Mouse (Mus musculus) embryo, embryonic 9.5 days (tissue): Measurements from ENCODE around the gene Faf1.
A peak's percentile ranks its signal among the peaks of the same experiment; 100 is the strongest.

Experiments
- DNase-seq: peaks from one replicate; pipeline ENCODE4 v3.0.0-alpha.2; 2017; ENCODE audit errors: extremely low spot score

The Faf1 gene

DNA sequence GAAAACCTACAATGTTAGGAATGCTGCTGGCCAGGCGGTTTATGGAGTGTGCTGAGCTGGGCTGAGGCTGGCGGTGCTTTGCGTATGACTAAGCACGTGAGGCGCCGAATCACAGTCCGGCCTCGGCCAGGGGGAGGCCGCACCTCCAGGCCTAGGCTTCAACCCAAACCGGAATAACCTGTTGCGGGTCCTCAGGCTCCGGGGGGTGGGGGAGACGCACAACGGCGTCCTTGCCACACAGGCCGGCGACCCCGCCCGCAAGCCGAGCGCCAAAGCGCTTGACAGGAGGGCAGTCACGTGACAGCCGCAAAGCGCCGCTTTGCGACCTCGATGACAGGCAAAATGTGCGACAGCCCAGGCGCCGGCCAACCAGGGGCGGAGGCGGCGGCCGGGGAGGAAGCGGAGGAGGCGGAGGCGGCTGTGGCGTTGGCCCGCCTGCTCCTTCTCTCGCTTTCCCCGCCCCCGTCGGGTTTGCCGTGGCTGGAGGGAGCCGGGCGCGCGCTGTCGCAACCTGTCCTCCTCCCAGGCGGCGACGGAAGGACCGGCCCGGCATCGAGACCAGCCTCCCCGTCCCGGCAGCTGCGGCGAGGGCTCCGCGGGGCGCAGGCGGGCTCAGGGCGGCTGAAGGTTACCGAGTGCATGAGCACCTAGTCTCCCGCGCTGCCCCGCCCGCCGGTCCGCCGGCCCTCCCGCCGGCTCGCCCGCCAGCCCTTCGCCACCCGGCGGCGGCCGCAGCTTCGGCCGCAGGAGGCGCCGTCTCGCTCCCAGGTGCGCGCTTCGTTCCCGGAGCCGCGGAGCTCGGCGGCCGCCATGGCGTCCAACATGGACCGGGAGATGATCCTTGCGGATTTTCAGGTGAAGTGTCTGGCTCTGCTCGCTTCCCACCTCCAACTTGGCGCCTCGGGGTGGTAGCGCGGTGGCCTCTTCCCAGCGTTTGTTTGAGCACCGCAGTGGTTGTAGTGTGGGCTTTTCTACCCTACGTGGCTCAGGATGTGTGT, at the start of gene Faf1:
TSS of gene Faf1 (plus strand) at position 371 of the 998 bp plus-strand sequence.
- DNase-seq, result peak; percentile 96

DNA sequence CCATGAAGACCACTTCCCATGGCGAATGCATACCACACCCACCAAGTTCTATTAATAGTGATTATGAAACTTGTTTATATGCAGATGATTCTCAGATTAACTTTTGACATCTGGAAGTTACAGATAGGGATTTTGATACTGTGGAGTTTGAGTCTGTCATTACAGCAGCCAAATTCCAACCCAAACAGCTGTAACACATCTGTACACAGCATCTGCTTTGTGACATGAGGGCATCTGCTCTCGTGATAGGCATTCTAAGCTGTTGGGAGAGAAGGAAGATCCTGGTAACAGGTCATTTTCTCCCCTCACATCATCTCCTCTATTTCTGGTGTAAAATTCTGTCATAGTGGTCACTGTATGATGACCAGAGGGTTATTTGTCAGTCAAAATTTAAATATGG, 46.2 kb upstream of the Faf1 start:
- no peak for DNase-seq

DNA sequence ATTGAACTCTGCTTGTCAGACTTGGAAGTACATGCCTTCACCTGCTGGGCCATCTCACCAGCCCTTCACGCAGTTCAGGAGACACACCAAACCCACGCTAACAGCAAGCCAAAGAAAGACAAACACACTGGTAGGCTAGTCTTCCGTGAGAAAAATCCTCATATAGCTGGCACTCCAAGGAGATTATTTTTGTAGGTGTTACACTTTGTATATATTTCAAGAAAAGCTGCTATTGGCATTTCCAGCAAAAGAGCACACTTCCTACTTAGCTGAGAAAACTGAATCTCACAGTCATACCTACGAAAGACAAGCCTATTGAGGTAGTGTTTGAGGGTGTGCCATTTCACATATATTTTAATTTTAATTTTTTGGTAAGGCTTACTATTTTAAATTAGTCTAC, 45.4 kb upstream of the Faf1 start:
- no peak for DNase-seq

DNA sequence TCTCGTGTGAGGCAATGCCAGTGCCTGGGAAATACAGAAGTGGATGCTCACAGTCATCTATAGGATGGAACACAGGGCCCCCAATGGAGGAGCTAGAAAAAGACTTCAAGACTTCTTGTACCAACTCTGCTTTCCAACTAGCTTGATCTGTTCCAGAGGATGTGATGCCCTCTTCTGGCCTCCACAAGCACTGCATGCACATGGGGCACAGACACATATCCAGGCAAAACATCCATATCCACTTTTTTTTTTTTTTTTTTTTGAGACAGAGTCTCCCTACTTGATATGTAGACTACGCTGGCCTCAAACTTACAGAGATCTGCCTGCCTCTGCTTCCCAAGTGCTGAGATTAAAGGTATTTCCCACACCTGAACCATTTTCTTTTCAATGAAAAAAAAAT, 41.4 kb upstream of the Faf1 start:
- DNase-seq, result no peak

DNA sequence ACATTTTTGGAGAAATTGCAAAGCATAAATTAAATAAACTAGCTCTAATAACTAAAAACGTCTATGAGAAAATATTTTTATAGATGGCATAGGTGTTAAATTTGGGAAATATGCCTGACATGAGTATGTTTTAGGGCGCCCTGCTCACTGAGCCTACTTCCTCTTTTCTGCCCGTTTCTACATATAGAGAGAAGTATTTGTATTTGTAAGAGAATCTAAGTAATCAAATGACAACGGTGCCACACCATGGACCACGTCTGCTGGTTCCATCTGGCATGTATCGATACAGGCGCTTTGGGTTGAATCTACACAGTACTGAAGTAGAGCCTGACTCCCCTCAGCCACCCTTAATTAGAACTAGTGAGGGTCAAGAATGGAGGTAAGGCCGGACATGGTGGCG, 37.0 kb upstream of the Faf1 start:
- DNase-seq, result no peak

DNA sequence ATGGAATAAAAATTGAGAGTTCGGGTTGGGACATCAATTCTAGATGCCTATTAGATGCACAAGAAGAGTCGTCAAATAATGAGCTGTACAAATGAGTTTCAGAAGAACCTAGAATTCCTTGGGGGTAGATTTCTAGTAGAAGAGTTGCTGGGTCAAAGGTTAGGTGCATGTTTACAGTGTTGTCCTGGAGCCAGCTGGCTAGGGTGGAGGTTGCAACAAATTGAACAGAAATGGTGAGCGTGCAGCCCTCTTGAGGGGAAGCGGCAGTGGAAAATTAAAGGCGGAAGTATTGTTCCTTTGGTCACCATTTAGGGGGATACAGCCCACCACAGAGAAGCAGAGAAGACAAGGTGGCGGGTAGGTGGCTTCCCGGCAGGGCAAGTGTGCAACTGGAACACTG, 36.2 kb upstream of the Faf1 start:
- no peak for DNase-seq

DNA sequence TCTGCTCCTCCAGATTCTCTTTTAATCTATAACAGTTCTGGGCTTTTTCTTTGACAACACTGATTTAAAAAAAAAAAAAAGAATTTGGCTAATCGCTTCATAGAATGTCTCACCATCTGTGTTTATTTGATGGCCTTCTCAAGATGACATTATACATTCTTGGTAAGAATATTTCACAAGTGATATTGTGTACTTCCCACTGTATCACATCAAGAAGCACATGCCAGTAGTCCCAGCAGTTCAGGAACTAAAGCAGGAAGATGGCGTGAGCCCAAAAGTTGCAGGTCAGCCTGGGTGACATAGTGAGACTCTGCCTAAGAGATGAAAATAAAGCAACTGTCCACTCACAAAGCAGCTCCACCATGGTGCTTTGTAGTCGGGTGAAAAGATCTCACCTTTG, 34.9 kb upstream of the Faf1 start:
- no peak for DNase-seq

DNA sequence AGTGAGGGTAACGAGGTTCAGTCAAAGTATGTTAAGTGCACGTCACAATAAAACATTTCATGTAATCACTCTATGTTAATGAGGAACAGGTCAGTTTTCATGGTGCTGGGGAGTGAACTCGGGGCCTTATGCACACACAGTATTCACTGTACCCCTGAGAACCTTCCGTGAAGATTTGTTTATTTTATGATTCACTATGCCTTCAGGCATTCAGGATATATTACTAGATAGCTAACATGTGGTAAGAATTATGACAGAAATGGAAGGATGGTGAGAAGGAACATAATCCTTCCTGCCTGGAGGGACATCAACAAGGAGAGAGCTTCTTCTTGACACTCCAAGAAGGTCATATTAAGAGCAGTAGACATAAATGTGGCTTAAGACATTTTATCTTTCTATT, 29.1 kb upstream of the Faf1 start:
- no peak for DNase-seq

DNA sequence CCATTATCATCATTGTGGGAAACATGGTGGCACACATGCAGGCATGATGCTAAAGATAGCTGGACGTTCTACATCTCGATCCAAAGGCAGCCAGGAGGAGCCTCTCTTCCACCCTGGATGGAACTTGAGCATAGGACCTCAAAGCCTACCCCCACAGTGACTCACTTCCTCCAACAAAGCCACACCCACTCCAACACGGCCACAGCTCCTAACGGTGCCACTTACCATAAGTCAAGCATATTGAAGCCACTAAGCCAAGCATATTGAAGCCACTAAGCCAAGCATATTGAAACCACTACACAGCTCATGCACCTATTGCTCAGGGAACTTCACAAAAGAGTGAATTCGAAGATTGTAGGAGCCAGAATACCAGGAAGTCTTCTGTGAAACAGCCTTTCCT, 27.1 kb upstream of the Faf1 start:
- no peak for DNase-seq

DNA sequence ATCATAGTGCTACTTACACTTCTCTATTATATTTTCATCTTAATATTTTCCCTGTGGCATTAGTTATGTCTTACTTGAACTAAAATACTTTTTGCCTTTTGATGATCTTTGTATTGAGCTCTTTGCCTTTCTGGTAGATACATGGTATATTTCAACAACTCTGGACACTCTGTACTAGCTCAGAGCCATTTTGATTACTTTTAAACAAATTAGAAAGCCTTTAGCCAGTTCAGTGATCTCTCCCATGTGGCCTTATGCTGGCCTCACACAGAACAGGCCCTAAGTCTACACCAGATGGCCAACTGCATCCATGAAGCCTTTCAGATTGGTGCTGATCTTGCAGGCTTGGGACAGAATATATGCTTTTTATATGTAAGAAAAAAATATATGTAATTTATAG, 23.1 kb upstream of the Faf1 start:
- no peak for DNase-seq

DNA sequence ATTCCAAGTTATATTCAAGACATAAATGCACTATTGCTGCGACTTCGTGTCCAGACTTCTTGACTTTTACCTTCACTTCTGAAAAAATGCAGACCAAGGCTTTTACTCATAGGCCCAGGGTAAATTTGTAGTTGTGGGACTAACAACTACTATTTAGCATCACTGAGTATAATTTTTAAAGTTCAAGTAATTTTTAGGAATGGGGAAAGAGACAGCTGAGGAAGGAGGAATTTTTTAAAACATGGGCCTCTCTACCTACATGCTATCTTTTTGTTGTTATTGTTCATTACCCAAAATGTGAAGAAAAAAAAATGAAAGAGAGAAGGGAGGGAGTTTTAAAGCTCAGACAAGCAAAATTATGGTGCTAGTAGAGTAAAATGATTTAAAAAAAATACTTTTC, 21.7 kb upstream of the Faf1 start:
- DNase-seq, result no peak

DNA sequence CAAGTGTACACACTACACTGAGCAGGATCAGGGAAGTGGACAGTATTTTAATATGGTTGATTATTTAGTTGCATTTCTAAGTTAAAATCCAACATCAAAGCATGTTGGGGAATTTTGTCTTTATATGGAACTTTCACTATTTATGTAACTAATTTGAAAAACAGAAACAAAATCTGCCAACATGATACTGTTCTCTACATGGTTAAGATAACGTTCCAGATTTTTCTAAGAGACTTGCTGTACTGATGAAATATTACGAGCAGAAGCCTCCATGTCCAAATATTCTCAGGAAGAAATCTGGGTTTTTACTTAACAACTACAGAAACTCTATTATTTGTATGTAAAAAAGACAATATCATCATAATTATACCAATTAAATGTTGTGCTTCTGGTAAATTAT, 20.6 kb upstream of the Faf1 start:
- no peak for DNase-seq

DNA sequence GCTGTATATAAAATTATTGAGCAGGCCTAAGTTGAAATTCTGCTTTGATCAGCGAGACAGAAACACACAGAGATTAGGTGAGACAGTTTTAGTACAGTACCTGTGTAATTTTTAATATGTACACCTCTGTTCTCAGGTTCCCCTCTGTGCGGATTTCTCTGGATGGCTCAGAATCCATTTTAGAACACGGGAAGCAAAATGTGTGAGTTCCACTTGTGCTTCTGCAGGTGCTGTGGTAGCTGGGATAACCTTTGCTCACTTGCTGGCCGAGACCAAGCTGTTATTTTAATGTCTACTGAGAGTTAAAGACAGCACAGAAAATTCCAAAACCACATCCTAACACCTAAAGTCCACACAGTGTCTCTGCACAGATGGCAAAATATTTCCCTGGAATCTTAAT, 20.1 kb upstream of the Faf1 start:
- no peak for DNase-seq

DNA sequence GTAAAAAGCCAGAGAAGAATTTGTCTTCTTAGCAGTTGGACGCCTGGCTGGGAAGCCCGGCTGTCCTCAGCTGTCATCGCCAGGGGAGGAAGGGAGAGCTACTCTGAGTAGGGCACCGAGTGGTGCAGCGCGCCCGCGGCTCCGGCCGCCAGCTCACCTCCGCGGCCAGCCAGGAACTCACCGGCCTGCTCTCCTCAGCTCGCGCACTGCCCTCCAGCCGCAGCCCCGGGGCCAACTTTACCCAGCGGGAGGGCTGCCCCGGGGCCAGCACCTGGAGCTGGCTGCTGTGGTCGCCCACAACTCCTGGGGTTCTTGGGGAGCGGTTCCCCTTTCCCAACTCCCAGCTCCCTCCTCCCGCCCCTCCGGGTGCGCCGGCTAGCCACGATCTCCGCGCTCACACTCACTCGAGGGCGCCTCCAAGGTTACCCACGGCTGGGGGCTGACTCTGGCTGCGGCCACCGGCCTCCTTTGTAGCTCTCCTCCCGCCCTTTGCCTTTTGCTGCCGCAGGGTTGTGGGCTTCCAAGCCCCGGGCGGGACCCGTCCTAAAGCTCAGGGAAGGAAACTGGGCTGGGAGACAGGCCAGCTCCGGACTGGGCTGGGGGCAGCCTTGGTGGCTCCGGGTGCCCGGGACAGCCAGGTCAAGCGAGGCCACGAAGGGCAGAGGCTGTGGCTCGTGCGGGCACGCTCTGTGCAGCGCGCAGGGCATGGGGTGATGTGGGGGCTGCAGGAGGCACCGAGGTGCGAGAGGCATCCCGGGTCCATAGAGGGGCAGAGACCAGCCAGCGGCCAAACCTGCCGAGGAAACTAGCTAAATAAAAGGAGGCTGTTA, 19.2 kb upstream of the Faf1 start:
- DNase-seq, result peak; percentile 73

DNA sequence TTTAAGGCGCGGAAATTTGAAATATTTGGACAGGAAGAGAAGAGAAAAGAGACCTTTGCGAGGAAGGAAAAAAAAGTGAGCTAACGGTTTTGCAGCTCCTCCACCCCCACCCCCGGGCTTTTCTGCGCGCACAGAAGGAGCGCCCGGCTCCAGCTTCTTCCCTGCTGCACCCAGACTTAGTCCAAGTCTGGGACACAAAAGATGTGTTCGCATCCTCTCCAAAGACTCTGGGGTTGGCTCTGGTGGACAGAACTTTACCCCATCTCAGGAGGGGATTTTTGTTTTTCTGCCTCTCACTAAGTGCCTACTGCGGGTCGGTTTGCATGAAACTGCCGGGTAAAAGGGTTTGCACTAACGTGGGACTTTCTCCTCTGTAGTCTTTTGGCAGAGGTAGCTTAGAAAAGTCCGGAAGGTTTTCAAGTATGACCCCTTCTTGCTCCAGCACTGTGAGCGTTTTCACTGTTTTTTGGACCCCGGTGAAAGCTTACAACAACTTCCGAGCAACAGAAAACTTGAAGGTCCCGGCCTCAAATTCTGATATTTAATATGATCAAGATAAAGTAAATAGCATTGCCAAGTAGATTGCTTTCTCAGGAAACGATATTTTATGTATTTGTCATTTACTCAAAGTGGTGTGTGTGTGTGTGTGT, 18.4 kb upstream of the Faf1 start:
- DNase-seq, result peak; percentile 46

DNA sequence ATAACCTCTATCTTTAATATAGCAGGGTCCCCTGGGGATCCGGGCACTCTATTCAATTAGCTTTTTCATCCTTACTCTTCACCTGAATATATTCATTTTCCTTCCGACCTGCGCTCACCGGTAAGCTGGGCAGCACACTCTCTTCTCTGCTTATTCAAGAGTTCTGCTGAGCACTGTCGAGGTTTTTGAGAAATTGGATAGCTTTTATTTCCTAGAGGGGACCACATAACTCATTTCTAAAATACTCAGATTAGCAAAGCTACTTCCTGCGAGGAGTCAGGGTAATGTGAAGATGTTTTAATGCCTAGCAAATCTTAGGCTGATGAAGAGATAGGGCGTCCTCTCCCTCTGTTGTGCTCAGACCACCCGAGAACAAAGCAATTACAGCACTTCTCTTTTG, 17.6 kb upstream of the Faf1 start:
- peak; percentile 40 for DNase-seq

DNA sequence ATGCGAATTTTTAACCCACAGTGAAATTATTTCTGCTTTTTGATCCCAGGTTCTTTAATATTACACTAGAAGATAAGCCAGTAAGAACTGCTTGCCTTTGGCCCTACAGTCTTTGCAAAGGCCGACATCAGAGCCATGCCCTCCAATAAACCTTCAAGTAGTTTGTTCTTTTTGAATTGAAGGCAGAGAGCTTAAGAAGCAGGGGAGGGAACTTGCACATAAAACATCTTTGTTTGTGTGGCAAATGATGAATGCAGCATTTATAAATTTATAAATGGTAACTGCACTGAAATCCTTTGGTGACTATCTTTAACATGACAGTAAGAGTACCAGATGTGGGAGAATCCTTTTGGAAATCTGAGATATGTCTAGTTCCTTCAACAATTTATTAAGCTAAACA, 16.8 kb upstream of the Faf1 start:
- DNase-seq, result peak; percentile 25

DNA sequence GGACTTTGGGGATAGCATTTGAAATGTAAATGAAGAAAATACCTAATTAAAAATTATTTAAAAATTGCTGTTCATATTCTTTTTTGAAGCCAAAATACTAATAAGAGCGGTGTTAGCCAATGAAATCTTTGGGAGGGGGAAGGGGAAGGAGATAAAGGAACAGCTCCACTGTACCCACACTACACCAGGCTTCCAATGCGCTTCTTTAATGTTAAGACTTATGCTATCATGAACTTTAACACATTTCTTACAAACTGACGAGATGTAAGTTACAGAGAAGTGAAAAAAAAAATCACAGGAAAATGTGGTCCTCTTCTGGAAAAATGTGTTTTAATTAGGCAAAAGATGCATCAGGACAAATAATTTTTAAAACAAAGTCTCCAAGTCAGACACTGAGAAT, 15.8 kb upstream of the Faf1 start:
- no peak for DNase-seq

DNA sequence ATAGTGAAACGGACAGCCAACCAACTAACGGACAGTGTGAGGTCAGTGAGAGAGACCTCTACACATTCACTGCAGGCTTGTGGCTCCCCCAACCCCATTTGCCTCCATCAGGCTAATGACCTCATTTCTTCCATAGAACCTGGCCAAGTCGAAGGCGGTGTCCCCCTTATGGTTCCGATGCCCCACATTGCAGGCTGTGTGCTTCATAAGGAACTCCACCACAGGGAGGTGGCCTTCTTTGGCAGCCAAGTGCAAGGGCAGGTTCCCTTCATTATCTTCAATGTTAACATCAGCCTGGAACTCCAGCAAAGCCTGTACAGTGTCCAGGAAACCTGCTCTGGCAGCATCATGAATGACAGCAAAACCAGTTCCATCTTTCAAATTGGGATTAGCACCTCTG, 15.2 kb upstream of the Faf1 start:
- peak; percentile 40 for DNase-seq

DNA sequence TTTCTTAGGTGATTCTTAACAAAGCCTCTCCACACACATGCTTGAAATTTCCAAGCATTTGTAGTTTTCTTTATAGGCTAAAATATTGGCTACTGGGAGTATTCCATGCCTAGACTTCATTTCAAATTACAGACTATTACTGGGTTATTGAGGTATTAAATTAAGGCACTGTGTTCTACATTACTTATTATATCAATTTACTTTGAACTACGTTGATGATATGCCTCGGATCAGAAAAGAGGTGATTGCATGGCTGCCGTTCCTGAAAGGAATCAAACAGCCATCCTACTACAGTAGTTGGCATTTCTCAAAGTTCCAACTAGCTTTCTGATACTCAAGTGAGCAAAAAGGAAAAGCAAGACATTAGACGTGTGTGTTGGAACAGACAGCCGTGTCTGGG, 14.1 kb upstream of the Faf1 start:
- DNase-seq, result peak; percentile 28

DNA sequence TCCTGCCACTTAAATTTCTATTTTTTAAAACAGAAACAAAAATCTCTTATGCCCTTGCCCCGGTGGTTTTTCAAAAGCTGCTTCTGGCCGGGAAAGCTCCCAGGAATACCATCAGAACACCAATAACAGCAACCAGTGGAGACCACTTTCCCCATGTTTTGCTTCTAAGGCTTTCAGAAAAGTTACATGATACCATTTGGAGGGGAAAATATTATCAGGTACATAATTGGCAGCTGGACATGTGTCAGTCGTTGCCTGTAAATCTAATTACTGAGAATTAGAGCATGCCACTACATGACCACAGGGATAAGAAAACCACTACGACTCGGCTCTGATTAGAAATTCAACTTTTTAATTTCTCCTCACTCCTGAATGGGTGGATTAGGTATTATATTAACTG, 12.3 kb upstream of the Faf1 start:
- DNase-seq, result no peak
